Mouse (Mus musculus) frontal cortex, postnatal 14 days (tissue): ENCODE data around the gene Atoh7.
"Not testable (repeated sequence)": the region's sequence is repeated elsewhere in the genome, so short reads cannot be mapped to it uniquely, and the experiment has no call there.

ENCODE experiments used
- DNase-seq, 2 experiments: peaks; one replicate each; pipeline ENCODE4 v3.0.0; 2022; ENCODE audit warnings: low spot score in 2 of 2

The Atoh7 gene

GRCm38 (mm10) chr10:63099521-63099920 is at the start of gene Atoh7:
Gene Atoh7 (plus strand): TSS chr10:63099651.
- peak in 1 of 2 experiments; percentile 19 for DNase-seq

- no peak for DNase-seq
Observed at GRCm38 (mm10) chr10:63051267-63051666, 48.2 kb upstream of the Atoh7 start.

GRCm38 (mm10) chr10:63052011-63052410 is 47.4 kb upstream of the Atoh7 start:
- no peak for DNase-seq

GRCm38 (mm10) chr10:63053007-63053406 is 46.4 kb upstream of the Atoh7 start:
- no peak for DNase-seq

GRCm38 (mm10) chr10:63054071-63054470 is 45.4 kb upstream of the Atoh7 start:
- DNase-seq = not testable (repeated sequence)

GRCm38 (mm10) chr10:63054586-63054985 is 44.9 kb upstream of the Atoh7 start:
- no peak for DNase-seq

- no peak for DNase-seq
Observed at GRCm38 (mm10) chr10:63056966-63057750, 42.3 kb upstream of the Atoh7 start.

GRCm38 (mm10) chr10:63059862-63060261 is 39.6 kb upstream of the Atoh7 start, which contains the start of gene Pbld1:
Gene Pbld1 (plus strand): TSS chr10:63060162.
- no peak for DNase-seq

GRCm38 (mm10) chr10:63060406-63060805 is 39.0 kb upstream of the Atoh7 start:
- DNase-seq = no peak

- DNase-seq = no peak
Observed at GRCm38 (mm10) chr10:63061266-63061665, 38.2 kb upstream of the Atoh7 start.

- DNase-seq = no peak
Observed at GRCm38 (mm10) chr10:63062696-63063095, 36.8 kb upstream of the Atoh7 start.

- DNase-seq = no peak
Observed at GRCm38 (mm10) chr10:63063365-63063764, 36.1 kb upstream of the Atoh7 start.

- DNase-seq = no peak
Observed at GRCm38 (mm10) chr10:63064516-63064915, 34.9 kb upstream of the Atoh7 start.

- no peak for DNase-seq
Observed at GRCm38 (mm10) chr10:63065561-63065960, 33.9 kb upstream of the Atoh7 start.

- peak; percentile 42 to 73 for DNase-seq
Observed at GRCm38 (mm10) chr10:63065988-63066387, 33.5 kb upstream of the Atoh7 start.

GRCm38 (mm10) chr10:63086304-63086703 is 13.1 kb upstream of the Atoh7 start:
- DNase-seq = no peak

- DNase-seq = no peak
Observed at GRCm38 (mm10) chr10:63089103-63089757, 10.2 kb upstream of the Atoh7 start.

- no peak for DNase-seq
Observed at GRCm38 (mm10) chr10:63089758-63090571, 9.5 kb upstream of the Atoh7 start.

GRCm38 (mm10) chr10:63091915-63092314 is 7.5 kb upstream of the Atoh7 start:
- no peak for DNase-seq

GRCm38 (mm10) chr10:63092616-63093550 is 6.6 kb upstream of the Atoh7 start:
- no peak for DNase-seq

- DNase-seq = no peak
Observed at GRCm38 (mm10) chr10:63096757-63097156, 2.7 kb upstream of the Atoh7 start.
